Mouse (Mus musculus) G1E-ER4 (cell line): ENCODE measurements at regions not wholly inside any gene's neighbourhood (a gene's known extent, or its start where the extent isn't known, plus 50 kb on each side); places are given as distances from the start of the nearest gene placed in this dataset.

ENCODE experiments used
- GATA1 ChIP-seq: IDR thresholded peaks from one replicate; pipeline ENCODE4 v1.8.0; 2012; ENCODE audit warnings: low read length, inconsistent platforms

DNA sequence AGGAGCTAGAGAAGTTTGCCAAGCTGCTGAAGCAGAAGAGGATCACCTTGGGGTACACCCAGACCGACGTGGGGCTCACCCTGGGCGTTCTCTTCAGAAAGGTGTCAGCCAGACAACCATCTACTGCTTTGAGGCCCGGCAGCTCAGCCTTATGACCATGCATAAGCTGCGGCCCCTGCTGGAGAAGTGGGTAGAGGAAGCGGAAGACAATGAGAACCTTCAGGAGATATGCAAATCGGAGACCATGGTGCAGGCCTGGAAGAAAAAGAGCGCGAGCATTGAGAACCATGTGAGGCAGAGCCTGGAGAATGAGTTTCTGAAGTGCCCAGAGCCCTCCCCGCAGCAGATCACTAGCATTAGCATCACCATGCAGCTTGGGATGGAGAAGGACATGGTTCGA is 98.1 kb upstream of the Elovl6 start:
- no peak for TF ChIP-seq GATA1

DNA sequence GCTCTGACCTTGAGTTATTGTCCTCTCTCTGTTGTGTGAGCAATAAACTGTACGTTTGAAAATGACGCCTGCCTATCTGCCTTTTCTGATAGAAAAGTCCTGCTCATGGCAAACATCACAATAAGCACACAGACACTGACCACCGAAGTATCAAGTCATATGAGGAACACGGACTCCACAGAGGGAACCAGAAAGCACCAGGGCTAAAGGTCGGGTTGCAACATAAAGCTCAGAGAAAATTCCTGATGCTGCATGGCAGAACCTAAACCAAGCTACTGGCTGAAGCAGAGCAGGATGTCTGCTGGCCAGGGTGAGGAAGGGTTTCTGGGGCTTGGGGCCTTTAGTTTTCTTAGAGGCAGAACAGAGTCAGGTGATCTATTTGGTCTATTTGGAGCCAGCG is 94.5 kb upstream of the Elovl6 start:
- TF ChIP-seq GATA1, result no peak

DNA sequence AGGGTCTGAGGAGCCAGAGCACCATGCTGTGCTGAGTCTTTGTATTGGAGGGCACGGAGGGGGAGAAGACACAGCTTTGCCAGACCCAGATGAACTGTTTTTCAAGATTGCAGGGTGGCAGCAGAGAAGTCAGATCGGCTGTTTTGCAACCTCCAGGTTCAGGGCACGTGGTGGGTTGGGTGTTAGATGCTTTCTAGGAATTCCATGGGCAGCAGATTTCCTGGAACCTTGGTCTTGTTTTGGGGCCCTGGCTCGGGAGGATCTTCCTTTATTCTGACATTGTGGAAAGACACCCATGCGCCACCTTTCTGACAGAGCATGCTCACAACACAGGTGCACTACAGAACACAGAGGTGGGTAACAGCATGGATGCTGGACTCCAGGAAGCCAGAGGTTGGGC is 89.4 kb upstream of the Elovl6 start:
- no peak for TF ChIP-seq GATA1

DNA sequence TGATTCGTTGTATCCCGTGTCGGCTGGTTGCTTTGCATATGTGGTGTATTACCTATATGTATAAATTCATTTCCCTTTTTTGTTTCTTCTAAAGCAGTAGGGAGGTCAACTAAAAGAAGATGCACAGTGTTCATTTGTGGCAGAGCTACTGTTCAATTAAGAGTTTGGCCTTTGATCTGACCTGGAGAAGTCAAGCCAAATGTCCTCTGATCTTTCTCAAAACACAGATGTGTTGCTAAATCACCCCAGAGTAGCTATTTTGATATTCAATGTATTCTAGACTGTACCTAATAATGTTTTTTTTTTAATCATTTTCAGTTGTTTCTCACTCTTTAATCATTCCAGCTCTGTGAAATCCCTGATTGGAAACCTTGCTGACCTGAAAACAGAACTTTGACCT is 87.9 kb upstream of the Elovl6 start:
- TF ChIP-seq GATA1, result no peak

DNA sequence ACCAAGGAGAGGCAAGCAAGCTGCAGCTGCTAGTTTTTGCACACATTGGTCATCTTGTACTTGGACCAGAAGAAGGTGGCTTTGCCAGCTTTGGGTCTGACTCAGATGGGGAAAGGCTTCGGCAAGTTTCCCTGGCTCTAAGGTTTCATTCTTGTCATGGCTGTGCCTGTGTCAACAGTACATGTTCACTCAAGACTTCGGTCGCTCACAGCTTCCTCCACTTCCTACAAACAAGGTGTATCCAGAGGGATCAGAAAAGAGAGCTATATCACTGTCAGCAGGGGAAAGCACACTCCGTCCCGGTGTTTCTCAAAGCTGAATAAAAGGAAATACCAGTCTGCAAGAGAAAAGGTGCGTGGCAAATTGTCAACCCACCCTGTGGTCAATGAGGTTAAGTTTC is 86.2 kb upstream of the Elovl6 start:
- no peak for TF ChIP-seq GATA1

DNA sequence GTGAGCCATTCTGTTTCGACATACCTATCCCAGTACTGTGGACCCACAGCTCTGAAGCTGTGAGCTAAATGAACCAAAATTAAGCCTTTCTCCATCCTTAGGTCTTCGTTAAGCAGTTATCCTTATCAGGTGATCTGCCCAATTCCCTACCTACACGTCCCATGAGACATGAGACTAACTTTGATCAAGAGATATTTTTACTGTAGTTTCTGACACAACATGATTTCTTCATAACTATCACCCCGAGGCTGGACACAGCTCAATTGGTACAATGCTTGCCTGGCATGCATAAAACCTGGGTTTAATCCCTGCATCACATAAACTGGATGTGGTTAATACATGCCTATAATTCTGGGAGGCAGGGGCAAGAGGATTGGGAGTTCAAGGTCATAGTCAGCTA is 82.2 kb upstream of the Elovl6 start:
- TF ChIP-seq GATA1, result no peak

DNA sequence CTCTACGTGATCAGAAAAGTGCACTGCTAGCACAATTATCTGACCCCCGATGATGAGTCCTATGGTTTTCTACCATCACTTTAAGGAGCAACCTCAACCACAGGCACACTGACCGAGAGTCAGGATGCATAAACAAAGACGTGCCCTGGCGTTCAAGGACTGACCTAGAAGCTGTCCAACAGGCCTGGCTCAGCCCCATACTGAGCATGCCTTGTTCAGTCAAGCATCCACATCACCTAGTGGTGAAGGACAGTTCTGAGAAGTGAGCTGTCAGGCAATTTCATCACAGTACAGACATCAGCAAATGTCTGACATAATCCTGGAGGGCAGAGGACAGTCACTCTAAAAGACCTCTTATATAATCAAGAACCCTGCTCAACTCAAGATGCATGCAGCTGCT is 81.5 kb upstream of the Elovl6 start:
- TF ChIP-seq GATA1, result no peak

DNA sequence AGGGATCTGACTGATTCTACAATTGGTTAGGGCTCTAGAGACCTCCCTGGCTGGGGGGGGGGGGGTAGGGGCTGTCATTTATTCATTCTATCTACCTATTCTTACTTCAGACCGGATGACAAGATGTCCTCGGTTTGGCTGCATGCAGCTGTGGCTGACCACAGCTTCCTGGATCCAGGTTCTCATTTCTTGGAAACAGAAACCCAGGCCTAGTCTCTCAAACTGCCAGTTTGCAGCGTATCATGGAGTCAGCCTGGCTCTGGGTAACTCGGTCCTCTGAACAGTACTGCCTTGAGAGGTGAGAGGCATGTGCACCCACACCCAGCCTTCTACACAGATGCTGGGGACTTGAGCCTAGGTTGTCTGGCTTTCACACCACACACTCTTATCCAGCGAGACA is 62.1 kb upstream of the Elovl6 start:
- no peak for TF ChIP-seq GATA1

DNA sequence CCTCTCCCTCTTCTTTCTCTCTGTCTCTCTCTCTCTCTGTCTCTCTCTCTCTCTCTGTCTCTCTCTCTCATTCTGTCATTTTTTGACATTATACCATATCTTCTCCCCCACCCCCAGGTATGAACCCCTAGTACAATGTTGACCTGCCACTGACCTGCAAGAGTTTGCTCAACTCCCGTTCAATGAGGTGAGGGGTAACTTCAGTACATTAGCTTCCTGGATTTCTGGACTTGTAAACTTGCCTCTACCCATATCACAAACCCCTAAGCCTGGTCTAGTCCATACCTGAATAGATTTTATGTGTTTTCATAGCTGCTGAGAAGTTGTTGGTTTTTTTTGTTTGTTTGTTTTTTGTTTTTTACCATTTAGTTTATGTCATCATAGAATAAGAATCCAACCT is 60.8 kb upstream of the Elovl6 start:
- TF ChIP-seq GATA1, result no peak

DNA sequence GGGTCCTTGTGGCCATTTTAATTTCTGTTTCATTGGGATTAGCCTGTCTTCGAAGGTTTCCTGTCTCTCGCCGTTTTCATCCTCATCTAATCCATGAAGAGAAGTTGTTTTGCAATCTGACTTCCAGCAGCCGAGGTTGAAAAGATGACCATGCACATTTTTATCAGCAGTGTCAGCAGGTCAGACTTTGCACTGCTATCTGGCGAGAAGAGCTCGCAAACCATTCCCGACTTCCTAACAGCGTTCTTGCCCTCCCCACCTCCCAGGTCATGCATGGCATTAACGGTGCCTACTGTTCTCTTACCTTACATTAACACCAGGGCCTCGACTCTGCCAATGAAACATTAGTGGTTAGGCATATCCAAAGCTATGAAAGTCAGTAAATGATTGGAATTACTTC is 60.1 kb upstream of the Elovl6 start:
- TF ChIP-seq GATA1, result peak; percentile 19

DNA sequence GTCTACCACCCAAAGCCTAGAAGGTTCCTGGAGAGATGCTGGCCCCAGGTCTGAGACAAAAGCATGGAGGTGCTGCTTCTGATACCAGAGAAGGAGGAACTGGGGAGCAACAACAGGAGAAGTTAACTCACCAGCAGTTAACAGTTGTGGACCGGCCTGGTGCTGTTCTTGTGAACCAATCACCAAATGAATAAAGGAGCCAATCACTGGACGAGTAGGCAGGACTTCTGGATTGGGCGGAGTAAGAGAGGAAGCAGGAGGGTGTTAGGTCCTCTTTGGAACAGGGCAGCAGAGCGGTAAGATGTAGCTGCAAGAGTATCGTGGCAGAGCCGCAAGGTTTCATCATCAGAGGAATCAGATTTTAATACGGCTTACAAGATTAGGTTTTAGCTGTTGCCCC is 57.7 kb upstream of the Elovl6 start:
- no peak for TF ChIP-seq GATA1

DNA sequence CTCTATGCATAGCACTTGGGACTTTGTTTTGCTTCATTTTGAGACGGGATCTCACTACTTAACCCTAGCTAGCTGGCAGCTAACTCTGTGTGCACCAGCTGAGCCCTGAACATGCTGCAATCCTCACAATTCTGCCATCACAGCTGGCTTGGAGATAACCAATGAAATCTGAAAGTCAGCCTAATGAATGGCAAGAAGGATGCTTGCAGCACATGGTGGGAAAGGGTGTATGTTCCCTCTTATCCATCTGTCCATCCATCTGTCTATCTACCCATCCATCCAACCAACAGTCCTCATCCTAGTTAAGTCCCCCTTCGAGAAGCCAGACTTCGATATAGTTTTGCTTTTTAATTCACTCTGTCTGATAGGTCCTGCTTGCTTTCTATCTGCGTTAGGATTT is 55.9 kb upstream of the Elovl6 start:
- no peak for TF ChIP-seq GATA1

DNA sequence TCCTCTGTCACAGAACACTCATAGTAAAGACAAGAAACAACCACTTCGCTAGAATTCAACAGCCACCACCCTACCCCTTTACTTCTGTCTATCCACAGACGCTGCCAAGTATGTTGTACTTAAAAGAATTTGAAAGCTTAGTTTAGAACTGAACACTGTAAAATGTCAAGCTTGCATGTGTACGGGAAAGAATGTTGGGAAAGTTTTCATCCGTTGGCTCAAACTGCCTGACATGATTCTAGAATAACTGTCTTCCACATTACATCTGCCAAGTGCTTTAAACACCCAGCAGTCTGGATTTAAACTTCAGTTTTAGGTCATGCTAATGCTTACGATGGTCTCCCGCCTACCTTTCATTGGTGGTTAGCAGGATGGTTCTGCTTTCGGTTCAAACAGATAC is 54.1 kb upstream of the Elovl6 start:
- no peak for TF ChIP-seq GATA1

DNA sequence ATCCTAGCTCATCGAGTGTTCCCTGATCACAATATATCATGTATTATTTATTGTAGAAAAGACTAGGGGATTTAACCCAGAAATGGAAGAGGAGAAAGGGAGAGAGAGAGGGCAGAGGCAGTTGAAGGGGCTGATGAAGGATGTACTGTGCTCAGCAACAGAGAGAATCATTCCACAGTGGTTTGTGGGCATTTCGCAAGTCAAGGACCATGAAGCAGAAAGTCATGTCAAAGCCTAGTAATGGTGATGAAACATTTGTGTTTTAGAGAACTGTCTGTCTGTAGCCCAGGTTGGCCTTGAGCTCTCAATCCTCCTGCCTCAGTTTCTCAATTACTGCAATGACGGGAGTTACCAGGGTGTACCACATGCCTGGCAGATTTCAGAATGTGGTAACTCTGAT is 50.9 kb upstream of the Elovl6 start:
- TF ChIP-seq GATA1, result no peak
